Mouse (Mus musculus) stomach, postnatal 0 days (tissue): Measurements from ENCODE around the gene Plcd3.

Experiments used
- CTCF ChIP-seq: IDR thresholded peaks from 2 replicates; pipeline ENCODE4 v1.5.1; 2016; ENCODE audit warnings: antibody characterized with exemption, low read depth, mild to moderate bottlenecking, moderate library complexity
- EP300 ChIP-seq: optimal IDR thresholded peaks from 2 replicates; pipeline ENCODE3; 2016; ENCODE audit warnings: antibody characterized with exemption

- TF ChIP-seq CTCF = no peak
- no peak for TF ChIP-seq EP300
Measured at GRCm38 (mm10) chr11:103131701-103132575, 30.5 kb upstream of the Plcd3 start, which contains the start of gene Hexim2.
